Mouse (Mus musculus) layer of hippocampus, postnatal 10 days (tissue): ENCODE measurements at regions not wholly inside any gene's neighbourhood (a gene's known extent, or its start where the extent isn't known, plus 50 kb on each side); places are given as distances from the start of the nearest gene placed in this dataset.

ENCODE experiments used
- DNase-seq, 2 experiments: peaks; one replicate each; pipeline ENCODE4 v3.0.0; 2021; ENCODE audit warnings: low spot score in 2 of 2

DNA sequence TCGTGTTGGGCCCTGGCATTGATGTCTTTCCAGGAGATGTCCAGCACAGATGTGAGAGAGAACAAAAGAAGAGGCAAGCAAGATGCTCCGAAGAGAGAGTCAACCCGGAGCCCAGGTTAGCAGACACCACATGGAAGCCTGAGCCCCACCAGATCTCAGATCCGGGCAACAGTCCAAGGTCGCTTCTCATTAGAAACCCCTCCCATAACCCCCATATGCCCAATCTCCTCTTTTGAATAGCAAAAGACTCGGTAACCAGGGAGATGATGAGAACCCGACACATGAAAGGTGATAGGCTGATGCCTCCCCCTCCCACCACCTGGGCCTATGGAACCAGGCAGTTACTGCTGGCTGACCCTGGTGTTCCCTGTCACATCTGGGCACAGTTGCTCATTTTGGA, 155.7 kb upstream of the Igsf21 start:
- no peak for DNase-seq

DNA sequence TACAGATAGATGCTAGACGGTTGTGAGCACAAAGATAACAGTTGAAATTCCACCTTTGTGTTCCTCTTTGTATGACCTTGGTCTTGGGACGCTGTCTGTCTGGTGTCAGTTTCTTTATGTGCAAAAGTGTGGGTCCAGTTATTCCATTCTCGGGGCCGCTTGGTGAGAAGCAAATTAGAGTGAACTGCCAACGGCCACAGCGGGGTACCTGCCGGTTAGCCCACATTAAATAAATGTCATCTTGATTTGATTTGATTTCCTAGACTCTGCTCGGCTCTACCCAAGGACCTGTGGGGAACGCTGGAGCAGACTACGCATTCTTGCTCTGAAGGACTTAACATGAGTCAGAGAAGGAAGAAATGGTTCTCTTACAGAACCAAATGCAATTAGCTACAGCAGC, 155.0 kb upstream of the Igsf21 start:
- DNase-seq, result no peak

DNA sequence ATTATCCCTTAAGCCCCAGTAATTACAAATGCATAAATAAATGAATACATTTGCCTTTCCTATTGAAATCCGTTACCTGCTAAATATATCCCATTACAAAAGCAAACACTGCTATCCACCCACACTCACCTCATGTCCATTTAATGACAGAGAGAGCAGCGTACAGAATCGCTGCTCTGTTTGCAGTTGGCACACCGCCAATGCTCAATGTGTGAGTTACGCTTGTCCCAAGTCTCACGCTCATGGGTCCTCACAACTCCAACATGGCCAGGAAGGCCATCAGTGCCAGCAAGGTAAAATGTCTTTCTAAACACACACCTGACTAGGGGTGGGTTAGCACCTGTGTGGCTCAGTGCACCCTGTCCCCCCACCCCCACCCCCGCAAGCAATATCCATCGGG, 150.0 kb upstream of the Igsf21 start:
- DNase-seq, result no peak

DNA sequence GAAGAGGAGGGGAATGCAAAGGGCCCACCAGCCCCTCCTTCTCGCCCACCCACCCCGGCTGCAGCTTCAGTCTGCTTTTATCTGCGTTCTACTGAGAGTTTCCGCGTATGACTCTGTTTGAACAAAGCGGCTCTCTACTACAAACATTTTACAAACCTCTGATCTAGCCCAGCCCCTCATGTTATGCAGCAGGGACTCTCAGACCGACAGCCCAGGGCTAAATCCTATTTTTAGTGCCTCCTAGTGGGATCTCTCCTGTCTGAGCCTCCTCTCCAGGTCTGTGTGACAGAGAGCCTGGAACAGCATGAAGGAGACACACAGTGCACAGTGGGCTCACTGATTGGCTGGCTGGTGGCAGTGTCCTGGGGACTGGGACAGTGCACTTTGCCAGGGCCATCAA, 145.7 kb upstream of the Igsf21 start:
- no peak for DNase-seq

DNA sequence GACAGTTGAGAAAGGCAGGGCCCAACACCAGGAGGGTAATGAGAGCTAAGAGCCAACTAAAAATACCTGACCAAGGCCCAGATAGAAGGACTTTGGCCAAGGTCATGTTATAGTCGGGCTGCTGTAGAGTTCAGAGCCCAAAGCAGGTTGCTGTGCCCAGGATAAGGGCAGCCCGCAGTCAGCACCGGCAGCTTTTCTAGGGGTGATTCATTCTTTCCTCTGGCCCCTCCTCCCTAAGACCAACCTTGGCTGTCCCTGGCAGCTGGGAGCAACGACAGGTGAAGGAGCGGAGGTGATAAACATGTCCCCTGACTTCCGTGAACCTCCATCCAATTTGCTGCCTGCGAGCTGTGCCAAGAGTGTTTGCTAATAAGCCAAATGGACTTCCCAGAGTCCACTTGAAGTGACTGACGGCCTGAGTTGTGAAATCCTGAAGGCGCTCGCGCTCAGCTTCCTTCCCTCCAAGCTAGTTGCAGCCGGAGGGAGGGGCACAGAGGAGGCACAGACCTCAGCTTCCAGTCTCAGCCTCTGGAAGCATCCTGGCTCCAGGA, 144.2 kb upstream of the Igsf21 start:
- DNase-seq, result no peak

DNA sequence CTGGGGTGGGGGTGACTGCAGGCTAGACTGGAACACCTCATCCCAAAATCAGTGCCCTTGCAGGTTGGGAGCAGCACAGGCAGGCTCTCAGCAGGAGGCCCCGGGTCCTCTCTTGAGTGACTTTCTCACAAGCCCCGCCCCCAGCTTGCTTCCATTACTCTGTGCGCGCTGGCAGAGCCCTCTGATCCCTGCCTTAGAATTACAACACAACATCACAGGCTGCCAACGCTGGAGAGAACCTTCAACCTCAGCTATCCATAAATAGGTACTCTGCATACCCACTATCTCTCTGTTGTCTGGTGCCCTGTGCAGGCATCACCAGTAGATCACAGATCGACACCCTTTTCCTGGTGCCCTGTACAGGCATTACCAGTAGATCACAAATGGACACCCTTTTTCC, 139.1 kb upstream of the Igsf21 start:
- no peak for DNase-seq

DNA sequence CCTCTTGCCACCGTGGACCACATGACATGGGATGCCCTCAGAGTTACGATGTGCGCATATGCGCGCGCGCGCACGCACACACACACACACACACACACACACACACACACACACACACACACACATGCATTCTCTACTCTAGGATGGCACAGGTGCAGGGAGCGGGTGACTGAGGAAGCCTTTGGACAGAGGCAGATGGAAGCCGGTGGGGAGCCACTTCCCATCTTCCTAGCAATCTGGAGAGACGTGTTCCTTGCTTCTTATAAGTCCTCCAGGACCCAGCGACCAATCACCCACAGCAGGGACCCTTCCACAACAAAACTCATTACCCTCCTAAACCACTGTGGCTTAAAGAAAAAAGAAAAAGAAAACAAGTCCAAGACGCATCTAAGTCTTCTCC, 138.6 kb upstream of the Igsf21 start:
- no peak for DNase-seq

DNA sequence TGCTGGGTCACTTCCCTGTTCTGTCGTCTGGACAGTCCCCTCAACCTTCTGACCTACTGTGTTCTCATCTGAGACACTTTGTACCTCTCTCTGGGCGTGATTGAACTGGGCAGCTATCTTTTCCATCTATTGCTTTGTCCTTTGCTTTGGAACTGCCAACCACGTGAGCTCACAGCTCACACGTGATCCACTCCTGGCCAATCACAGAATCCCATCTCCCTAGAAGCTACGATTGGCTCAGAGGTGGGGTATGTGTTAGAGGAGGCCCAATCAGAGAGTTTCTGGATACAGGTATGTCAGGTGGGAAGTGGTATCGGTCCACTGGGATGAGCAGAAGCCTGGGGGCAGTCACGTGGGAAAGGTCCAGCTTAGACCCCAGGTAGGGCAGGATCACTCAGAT, 137.0 kb upstream of the Igsf21 start:
- DNase-seq, result no peak

DNA sequence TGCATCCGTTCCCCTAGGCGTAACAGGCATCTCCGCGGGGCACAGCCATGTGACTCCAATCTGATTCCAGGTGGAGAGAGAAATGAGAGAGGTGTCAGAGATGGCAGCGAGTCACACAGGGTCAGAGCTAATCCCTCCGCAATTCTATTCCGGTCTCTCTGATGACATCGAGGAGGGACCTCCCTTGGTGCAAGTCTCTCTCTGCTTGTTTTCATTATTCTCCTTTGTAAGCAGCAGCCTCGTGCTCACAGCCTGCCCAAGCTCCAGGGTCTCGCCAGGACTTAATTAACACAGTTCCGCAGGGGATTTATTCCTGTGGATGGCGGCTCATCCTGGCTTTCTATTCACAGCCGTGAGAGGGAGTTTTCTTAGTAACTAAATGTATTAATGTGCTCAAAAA, 134.1 kb upstream of the Igsf21 start:
- no peak for DNase-seq

DNA sequence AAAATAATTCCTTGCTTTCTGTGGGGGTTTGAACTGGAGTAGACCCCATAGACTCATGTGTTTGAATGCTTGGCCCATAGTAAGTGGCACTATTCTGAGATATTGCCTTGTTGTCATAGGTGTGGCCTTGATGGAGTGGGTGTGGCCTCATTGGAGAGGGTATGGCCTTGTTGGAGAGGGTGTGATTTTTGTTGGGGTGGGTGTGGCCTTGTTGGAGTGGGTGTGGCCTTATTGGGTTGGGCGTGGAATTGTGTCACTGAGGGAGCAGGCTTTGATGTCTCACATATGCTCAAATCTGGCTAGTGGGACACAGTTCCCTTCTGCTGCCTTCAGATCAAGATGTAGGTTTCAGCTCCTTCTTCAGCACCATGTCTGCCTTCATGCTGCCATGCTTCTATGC, 131.4 kb upstream of the Igsf21 start:
- DNase-seq, result no peak

DNA sequence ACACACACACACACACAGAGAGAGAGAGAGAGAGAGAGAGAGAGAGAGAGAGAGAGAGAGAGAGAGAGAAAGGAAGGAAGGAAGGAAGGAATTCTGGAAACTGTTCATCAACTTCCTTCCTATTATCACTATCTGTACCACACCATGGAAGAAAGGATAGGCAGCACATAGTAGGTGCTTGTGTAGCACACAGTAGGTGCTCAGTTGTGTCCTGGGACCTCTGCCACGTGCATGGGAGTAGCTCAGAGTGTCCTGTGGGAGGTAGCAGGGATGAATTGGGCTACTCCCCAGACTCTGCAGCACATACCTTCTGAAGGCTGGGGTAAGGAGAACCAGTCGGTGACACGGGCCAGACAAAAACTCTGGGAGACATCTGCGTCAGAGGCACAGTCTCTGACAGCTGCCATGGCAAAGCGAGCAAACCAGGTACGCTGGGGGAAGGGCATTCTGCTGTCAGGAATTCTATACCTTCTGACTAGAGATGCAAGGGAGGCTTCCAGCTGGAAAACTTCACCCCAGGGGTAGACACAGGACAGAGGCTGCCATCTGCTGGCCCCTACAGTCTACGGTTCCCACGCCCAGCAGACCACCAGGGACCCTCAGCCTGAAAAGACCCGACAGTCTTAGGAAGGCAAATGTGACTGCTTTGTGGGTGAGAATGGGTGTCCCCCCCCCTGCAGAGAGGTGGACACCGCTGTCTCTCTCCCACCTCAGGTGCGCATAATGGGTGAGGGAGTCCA, 126.2 kb upstream of the Igsf21 start:
- DNase-seq, result peak in 1 of 2 experiments; percentile 43

DNA sequence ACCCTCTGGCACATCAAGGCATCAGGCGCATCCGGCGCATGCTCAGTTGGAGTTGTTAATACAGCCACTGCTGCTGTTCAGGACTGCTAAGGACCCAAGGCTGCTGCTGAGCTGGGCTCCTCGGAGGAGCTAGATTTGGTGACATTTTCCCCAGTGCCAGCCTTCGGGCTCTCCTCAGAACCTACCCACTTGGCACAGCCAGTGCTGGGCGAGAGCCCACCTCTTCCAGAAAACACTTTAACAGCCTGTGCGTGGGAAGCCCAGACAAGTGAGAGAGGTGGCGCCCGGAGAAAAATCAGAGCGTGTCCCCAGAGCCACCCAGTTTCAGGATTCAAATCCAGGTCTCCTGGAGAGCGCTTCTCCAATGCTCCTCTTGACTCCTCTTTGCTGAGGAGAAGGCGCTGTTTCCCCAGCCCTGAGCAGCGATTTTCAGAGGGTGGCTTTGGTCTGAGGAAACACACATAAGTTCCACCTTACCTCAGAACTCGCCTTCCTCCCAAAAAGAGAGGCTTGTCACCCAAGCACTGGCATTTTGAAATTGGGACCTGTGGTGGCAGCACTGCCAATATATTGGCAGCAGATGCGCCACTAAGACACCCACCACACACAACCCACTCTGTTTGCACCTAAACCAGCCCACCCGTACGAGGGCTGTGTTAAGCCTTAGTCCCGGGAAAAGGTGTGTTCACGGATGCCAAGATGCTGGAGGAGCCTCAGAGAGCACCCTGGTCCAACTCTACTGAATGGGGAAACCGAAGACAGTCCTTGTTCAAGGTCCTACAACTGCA, 125.0 kb upstream of the Igsf21 start:
- DNase-seq, result peak; percentile 30 to 48

DNA sequence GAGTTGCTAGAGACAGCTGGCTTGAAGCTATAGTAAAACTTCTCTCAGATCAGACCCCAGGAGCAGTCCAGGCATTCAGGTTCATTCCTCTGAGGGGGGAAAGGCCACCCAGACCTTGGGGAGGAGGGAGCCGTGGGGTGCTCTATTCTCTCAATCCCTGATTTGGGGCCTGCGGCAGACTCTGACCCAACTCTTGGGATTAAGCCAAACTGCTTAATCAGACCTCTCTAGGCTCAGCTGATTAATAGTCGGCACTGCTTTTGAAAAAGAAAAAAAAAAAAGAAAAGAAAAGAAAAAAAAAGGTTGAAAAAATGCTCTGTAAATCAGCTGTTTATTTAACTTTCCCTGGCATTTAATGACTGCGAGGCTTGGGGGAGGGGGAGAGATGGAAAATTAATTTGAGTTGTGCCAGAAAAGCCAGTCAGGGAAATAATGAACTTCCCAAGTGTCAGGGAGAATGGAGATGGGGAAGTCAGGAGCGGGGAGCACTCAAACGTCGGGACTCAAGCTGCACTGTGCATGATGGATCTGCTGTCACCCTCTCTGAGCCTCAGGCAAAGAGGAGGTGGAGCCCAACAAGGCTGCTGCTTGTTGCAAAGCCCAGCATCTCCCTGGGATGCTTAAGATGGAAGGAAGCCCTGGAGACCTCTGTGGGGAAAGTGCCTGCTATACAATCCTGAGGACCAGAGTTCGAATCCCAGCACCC, 120.5 kb upstream of the Igsf21 start:
- DNase-seq, result no peak

DNA sequence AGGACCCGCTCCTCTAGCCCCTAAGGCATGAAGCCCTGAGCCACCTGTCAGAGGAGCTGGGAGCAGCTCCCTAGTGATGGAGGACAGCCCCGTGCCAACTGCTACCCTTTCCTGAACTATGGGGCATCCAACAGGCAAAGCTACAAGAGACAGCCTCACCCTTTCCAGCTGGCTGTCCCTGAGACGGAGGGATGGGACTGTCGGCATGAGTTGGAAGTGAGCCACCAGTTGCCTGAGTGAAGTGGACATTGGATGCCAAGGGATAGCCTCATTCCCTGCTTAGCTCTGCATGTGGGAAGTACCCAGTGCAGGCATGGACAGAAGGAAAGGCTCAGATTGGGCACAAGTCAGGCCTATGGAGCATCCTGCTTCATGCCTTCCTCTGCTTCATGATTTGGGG, 112.3 kb upstream of the Igsf21 start:
- DNase-seq, result no peak

DNA sequence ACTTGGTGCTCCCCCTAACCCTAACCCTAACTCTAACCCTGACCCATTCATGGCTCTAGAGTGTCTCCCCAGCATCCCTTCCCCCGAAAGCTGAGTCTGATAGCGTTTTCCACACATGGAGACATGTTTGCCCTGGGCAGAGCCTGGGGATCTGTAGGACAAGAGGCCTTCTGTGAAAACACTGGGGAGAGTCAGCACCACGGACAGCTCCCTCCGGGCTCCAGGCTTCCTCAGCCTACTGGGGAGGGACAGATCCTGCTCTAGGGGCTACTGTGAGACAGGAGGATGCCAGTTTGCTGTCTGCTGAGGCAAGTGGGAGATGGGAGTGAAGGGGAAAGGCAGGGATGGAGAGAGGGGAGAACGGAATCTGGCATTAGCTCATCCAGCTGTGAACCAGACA, 111.5 kb upstream of the Igsf21 start:
- peak; percentile 74 to 80 for DNase-seq

DNA sequence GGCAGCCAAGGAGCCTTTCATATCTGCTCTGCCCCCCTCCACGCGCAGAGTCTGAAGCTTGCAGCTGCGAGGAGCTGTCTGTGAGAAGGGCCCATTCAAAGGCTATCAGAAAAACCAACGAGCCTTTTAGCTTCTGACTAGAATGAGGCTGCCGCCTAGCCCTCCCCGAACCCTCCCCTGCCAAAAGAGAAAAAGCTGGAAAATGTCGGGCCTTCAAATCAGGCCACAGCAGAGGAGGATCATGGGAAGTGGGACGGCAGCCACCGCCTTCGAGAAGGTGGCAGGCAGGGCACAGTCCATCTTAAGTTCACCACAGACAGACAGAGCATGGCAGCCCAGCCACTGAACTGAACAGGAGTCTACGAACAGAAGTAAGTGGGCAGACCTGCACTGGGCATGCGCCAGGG, 108.6 kb upstream of the Igsf21 start:
- DNase-seq, result peak; percentile 51 to 52

DNA sequence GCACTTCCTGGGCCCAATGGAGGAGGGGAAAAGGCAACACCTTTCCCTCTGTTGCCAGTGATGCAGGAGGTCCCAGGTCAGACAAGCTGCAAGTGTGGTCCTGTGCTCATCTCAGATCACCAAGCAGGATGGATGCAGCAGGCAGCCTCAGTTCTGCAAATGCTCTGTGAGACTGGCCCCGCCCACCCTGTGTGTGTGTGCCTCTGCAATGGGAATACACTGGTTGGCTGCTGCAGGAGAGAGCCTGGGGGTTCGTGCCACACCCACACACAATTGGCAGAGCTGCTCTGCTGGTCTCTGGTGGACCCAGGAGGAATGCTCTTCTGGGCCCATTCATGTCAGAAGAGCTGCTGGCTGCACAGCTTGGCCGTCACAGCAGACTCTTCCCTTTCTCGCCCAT, 102.2 kb upstream of the Igsf21 start:
- DNase-seq, result no peak

DNA sequence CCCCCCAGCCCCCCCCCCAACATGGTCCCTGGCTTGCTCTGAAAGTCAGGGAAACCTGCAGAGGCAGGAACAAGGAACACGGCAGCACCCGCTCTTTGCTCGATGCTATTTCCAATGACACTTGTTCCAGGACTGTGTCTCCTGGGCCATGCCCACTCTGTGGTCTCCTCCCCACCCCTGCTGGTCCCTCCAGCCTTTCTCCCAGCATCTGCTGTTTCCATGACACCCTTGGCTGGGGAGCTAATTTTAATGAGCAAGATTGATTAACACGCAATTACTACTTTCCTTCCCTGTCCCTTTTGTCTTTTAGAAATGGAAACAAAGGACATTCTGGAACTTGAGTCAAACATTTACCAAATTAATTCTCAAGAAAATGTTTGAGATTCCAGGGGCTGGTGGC, 83.6 kb upstream of the Igsf21 start:
- DNase-seq, result no peak

DNA sequence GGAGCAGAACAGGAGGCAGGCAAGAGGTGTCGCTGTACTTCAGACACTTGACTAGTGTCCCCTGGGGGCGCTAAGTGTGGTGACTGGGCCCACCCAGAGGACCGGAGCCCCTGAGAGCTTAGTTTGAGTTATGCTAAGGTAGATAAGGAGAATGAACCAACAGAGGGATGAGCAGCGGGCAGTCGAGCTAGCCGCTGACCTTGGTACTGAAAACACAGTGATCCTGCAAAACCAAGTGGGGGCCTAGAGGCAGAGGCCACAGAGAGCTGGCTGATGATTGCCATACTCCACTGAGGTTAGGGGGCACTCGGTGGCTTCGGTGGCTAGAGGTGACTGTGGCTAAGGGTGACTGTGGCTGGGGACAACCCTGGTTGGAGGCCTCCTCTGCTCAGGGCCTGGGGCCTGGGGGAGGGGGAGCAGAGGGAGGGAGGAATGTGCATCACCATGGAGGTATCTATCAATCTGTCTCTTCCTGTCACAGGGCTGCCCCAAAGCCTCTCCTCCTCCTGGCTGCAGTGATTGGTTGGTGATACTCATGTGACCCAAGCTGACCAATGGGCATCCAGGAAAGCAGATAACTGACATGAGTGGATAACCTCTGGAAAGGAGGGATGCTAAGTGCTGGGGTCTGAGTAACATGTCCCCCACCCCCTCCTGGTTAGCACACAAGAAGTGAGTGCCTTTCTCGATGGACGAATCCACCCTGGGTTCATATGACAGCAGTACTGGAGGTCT, 80.3 kb upstream of the Igsf21 start:
- DNase-seq, result no peak

DNA sequence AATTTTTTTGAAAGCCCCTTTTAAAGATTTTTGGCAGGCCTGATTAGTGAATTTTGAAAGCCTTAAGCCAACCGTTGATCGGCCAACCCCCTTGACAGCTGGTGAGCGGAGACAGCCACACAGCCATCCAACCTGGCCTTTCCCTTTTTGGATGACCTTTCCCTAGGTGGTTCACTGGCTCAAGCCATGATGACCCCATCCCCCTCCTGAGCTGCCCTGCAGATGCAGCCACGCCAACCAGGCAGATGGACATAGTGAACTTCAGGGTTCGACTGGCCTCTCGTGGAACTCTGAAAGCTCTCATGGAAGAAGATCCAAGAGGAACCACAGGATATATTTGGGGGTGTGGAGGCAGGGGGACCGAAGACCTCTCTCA, 79.1 kb upstream of the Igsf21 start:
- no peak for DNase-seq

DNA sequence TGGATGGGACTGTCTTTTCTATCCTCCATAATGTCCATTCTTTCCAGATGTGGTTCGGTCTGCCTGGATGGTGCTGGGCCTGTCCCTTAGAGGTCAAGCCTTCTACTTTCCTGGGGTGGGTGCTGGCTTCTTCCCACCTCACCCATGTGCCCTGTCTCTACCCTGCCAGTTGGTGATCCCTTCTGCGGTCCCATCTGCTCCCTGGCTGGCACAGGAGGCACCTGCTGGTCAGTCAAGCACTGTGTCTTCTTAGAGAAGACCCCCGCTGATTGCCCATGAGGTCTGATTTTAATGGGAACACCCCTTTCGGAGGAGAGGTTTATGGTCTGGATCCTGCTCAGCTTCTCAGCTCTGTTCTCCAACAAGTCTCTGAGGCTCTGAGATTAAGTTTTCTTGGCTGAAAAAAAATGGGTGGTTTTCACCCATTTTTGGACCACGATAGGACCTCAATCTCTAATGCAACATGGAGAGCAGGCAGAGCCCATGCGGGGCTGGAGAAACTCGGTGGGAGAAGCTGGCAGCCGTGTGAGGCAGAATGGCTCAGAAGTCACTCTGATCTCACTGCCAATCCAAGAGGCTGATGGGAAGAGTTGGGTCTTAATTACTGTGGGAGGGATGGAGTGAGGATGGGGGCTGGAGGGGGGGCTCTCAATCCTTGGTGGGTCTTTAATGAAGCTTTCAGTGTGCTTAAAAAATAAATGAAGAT, 78.5 kb upstream of the Igsf21 start:
- DNase-seq, result no peak
